Mouse (Mus musculus): ENCODE data around the gene Pex6.
"Not testable (repeated sequence)": the region's sequence is repeated elsewhere in the genome, so short reads cannot be mapped to it uniquely, and the experiment has no call there.

Gene Pex6

DNA sequence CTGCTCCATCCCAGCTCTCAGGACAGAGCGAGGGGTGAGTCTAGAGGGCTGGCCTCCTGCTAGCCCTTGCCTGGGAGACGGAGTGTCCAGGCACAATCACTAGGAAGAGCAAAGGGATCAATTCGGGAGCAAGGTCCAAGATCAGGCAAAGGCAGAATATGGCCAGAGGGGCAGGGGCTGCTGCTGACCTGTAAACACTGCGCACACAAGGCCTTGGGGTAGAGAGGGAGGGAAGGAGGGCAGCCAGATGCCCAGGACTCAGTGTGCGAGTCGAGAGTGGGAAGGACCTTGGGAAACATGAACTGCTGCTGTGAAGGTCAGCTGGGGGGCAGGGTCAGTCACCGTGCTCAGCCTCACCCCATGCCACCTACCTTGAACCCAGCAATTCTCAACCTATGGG, 24.0 kb downstream of the Pex6 start:
- no peak for DNase-seq (ENCODE audit: low spot score)

DNA sequence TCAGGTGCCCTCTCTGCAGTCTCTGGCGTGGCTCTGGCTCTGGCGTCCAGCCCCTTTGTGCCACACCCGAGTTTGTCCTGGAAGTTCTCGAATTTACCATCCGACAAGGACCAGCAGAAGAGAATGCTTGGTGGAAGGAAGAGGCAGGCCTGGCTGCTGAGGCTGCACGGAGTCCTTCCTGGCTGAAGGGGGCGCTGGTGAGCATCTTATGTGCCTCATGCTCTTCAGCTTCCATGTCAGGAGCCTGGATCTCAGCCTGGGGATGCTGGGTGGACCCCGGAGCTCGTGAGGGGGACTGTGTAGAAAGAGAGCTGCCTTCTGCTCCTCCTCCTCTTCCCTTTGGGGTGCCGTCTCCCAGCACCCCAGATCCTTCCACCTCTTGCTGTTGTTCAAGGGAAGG, 24.9 kb downstream of the Pex6 start:
- DNase-seq (ENCODE audit: low spot score) = peak; percentile 23

DNA sequence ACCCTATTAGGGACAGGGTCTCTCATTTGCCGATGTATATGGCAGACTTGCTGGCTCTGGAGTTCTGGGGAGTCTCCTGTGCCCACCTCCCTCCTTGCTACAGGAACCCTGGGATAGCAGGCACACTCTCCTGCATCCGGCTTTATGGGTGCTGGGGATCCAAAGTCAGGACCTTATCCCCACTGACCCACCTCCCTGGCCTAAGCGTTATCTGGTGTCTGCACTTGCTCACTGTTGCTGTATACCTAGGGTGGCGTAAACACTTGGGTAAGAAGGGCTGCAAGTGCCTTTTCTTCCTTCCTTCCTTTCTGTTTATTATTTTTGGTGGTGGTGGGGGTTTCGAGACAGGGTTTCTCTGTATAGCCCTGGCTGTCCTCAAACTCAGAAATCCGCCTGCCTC, 30.0 kb downstream of the Pex6 start:
- DNase-seq (ENCODE audit: low spot score) = no peak

- peak; percentile 67 for DNase-seq (ENCODE audit: low spot score)
Measured at GRCm38 (mm10) chr17:46742986-46743385, 31.7 kb downstream of the Pex6 start.

GRCm38 (mm10) chr17:46745506-46745905, 34.2 kb downstream of the Pex6 start:
- no peak for DNase-seq (ENCODE audit: low spot score)

DNA sequence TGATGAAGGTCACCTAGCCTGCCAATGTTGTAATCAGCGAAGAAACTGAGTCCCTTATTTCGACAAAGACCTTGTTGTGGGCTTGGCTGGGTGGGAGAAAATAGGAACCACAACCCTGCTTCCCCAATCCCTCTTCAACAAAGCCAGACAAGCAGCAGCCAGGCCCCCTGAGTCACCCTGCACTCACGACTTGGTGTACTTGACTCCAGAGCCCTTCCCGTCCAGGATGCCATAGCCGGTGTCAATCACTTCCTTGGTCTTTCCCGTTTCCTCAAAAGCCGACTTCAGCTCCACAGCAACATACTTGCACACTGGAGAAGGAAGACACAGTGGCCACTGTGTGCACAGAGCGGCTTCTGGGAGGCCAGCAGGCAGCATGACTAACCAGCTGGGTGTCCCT, 36.0 kb downstream of the Pex6 start:
- DNase-seq (ENCODE audit: low spot score) = no peak

DNA sequence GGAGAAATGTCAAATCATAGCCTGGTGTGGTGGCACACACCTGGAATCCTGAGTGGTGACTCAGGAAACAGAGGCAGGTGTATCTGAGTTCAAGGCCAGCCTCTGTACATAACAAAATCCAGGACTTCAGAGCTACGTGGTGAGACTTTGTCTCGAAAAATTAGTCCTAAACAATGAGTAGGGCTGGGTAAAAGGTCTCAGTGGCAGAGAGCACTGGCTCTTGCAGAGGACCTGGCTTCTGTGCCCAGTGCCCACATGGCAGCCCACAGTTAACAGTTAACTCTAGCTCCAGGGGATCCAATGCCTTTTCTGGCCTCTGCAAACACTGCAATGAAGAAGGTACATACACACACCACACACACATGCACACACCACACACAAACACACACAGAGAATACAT, 36.5 kb downstream of the Pex6 start:
- DNase-seq (ENCODE audit: low spot score) = no peak

- DNase-seq (ENCODE audit: low spot score) = no peak
Measured at GRCm38 (mm10) chr17:46749282-46749681, 38.0 kb downstream of the Pex6 start.

DNA sequence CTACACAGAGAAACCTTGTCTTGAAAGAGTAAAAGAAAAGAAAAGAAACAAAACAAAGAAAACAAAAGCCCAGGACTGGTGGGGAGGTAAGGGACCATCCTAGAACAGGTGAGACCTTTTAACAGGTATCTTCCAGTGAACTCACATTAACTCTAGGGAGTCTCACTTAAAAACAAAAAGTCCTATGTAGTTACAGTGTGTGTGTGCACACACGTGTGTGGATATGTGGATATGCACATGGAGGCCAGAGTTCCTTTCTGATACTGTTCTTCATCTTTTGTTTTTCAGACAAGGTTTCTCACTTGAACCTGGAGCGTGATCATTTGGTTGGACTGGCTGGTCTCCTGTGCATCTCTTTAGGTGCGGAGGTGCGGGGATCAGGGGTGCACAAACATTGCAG, 39.3 kb downstream of the Pex6 start:
- no peak for DNase-seq (ENCODE audit: low spot score)

GRCm38 (mm10) chr17:46751056-46751793, 40.0 kb downstream of the Pex6 start:
- DNase-seq (ENCODE audit: low spot score) = peak; percentile 80

GRCm38 (mm10) chr17:46751794-46752556, 40.7 kb downstream of the Pex6 start, which contains the start of gene Cnpy3:
Gene Cnpy3 (minus strand): TSS chr17:46752214.
- DNase-seq (ENCODE audit: low spot score) = peak; percentile 98

- no peak for DNase-seq (ENCODE audit: low spot score)
Measured at GRCm38 (mm10) chr17:46758753-46759152, 47.5 kb downstream of the Pex6 start.

DNA sequence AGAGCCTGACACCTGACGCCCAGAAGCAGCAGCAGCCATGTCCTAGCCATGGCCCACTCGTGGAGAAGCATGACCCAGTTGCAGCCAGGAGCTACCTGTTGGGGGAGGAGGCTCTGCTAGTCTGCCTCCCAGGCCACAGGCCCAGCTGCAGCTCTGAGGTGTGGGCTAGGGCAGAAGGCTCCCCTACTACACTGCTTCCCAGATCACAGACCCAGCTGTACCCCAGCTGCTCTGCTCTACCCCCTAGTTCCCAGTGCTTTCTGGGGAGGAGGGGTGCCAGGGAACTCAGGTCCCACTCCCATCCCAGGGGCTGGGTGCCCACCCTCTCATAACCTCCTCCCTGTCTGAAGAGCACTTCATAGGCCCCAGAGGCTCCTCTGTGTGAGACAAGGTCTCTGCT, 52.3 kb downstream of the Pex6 start, which contains the start of gene Ptcra:
Gene Ptcra, minus strand, starts transcription at position 169 of the 400 bp plus-strand sequence.
- DNase-seq (ENCODE audit: low spot score) = no peak

DNA sequence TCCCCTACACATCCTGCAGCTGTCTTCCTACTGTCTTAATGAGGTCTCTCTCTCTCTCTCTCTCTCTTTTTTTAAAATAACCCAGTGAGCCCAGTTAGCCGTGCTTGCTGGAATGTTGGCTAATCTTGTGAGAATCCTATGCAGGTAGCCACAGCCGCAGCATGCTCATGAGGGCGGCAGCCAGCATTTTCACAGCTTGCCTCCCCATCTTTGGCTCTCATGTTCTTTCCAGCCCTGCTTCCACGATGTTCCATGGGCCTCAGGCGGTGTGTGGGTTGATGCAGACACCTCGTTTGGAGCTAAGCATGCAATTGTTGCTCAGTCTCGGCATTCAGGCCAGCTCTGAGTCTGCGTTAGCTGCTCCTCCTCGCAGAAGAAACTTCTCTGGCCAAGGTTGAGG, 53.7 kb downstream of the Pex6 start:
- not testable (repeated sequence) for DNase-seq (ENCODE audit: low spot score)

GRCm38 (mm10) chr17:46767868-46768267, 56.6 kb downstream of the Pex6 start:
- peak; percentile 61 for DNase-seq (ENCODE audit: low spot score)

- no peak for DNase-seq (ENCODE audit: low spot score)
Measured at GRCm38 (mm10) chr17:46770546-46770945, 59.3 kb downstream of the Pex6 start.

DNA sequence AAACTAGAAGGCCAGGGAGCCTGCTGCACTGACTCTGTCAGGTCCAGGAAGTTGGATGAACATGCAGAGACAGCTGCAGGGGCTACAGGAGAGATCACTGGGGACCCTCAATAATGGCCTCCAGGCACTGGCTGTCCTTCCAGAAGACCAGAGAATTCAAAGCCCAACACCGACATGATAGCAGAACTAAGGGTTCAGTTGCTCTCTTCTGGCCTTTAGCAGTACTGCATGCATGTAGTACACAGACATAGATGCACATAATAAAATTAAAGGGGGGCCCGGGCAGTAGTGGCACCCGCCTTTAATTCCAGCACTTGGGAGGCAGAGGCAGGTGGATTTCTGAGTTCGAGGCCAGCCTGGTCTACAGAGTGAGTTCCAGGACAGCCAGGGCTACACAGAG, 59.8 kb downstream of the Pex6 start:
- no peak for DNase-seq (ENCODE audit: low spot score)

DNA sequence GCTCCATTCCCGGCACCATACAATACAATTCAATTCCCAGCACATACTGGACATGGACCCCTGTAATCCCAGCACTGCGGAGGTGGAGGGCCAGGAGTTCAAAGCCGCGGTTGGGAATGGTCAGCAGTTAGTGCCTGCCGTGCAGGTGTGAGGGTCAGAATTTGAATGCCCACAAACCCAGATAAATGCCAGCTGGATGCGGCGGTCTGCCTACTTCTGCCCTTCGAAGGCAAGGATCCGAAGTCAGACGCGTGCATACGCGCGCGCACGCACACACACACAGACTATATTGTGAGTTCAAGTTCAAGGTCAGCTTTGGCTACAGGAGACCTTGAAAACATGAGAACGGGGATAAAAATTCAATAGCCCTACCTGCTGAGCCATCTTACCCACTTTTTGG, 60.4 kb downstream of the Pex6 start:
- DNase-seq (ENCODE audit: low spot score) = no peak

DNA sequence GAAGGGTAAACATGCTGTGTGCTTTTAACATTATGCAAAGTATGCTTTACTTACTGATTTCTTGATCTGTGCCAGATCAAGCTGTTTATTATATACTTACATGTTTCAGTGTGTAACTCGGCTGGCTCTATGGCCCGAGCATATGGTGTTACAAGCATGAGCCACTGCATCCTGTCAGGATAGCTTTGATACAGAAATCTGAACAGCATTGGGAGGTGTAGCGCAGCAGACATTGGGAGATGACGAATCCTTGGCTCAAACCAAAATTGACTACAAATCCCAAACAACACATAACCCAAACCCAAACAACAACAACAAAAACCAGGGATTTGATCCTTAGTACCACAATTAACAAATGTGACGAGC, 60.8 kb downstream of the Pex6 start:
- peak; percentile 16 for DNase-seq (ENCODE audit: low spot score)

DNA sequence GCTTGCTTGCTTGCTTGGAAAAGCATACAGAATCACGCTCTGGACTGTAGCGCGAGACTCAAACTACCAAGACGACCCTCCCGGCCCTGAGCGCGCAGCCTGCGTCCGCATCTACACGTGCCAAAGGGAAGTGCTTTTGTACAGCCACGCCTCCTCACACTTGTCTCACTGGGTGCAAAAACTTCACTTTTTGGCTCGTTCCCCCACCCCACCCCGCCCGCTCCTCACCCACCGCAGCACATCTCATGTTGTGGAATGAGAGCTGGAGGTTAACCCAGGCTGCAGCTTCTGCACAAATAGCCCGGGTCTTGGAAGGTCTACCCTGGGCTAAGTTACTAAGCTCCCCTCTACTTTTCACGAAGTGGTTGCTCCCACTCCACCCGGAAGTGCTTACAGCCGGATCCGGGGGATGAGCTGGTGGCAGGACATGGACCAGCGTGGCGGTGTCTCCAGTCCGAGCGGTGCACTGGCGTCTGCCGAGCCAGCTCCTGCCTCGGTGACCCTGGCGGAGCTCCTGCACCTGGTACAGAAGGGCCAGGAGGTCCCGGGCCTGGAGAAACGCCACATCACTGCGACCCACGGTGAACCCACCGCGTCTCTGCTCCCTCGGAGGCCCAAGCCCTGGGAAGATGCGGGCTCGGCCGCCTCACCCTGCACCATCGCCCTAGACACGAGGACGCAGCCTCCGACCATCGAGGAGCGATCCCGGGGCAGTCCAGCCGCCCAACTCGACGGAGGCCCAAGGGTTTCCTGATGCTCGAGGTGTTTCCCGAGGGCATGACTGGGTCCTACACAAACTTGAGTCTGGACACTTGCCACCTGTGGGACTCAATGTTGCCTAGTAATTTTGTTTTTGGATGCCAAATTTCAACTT, 61.4 kb downstream of the Pex6 start, which contains the start of gene 2310039H08Rik:
Gene 2310039H08Rik, plus strand, starts transcription at position 232 of the 874 bp plus-strand sequence.
- DNase-seq (ENCODE audit: low spot score) = peak; percentile 88

GRCm38 (mm10) chr17:46773278-46774130, 62.2 kb downstream of the Pex6 start:
- DNase-seq (ENCODE audit: low spot score) = no peak

DNA sequence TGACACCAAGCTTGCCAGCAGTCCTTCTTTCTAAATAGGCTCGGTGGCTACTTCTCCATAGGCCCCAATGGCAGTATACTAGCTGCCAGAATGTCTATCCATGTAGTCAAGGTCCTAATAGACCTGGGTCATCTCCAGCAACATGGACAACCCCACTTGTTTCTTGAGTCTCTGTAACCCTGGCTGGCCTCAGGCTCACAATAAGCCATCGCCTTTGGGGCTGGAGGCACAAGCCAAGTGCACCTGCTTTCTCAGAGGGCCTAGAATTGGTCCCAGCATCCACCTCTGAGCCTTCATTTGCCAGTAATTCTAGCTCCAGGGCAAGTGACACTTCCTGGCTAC, 62.8 kb downstream of the Pex6 start:
- DNase-seq (ENCODE audit: low spot score) = no peak
